Mouse (Mus musculus): ENCODE data around the gene Slc36a3. TPM values are rescaled to one million over a fixed set of nuclear protein-coding genes. Genes with fewer than 3 reads are reported as not detected.
A peak's percentile ranks its signal among the peaks of the same experiment; 100 is the strongest.

Gene Slc36a3
- polyA plus RNA-seq, 1 experiment from 2014 or later, result not detected

GRCm38 (mm10) chr11:55077331-55078231 is 73.9 kb downstream of the Slc36a3 start, which contains the start of gene Ccdc69:
Gene Ccdc69 (minus strand): TSS chr11:55078131.
- Histone ChIP-seq H3K27ac (peak within 1 kb of the TSS; percentile 78), H3K4me1 (replicated peaks) (peaks cover 22% of the 10 kb centered on the region), H3K27me3 (ENCODE audit: insufficient read depth, poor library complexity, severe bottlenecking) (peaks cover 41% of the 10 kb centered on the region), H3K9me3 (peaks cover 6% of the 10 kb centered on the region; the same call in 1 of the 2 replicates), H3K4me3 (peak within 1 kb of the TSS; percentile 60), H3K36me3 (no peaks in the 10 kb centered on the region)
- DNase-seq (ENCODE audit: low spot score), result peak; percentile 55
- under 1% methylated on average over 50 of the region's 50 CpGs for WGBS

GRCm38 (mm10) chr11:55076234-55076633 is 75.3 kb downstream of the Slc36a3 start:
- 87% methylated on average over 5 of the region's 5 CpGs for WGBS
- peaks cover 41% of the 10 kb centered on the region for H3K27me3 ChIP-seq (ENCODE audit: insufficient read depth, poor library complexity, severe bottlenecking)
- no peaks in the 10 kb centered on the region for H3K36me3 ChIP-seq
- DNase-seq (ENCODE audit: low spot score), result no peak
- H3K9me3 ChIP-seq, result peaks cover 6% of the 10 kb centered on the region; the same call in 1 of the 2 replicates
- H3K27ac ChIP-seq, result no peak overlapping the region
- H3K4me1 ChIP-seq (replicated peaks), result peaks cover 22% of the 10 kb centered on the region
- no peak overlapping the region for H3K4me3 ChIP-seq

GRCm38 (mm10) chr11:55075602-55076001 is 75.9 kb downstream of the Slc36a3 start:
- Histone ChIP-seq H3K36me3 (no peaks in the 10 kb centered on the region), H3K9me3 (peaks cover 6% of the 10 kb centered on the region; the same call in 1 of the 2 replicates), H3K4me3 (no peak overlapping the region), H3K27me3 (ENCODE audit: insufficient read depth, poor library complexity, severe bottlenecking) (peaks cover 41% of the 10 kb centered on the region), H3K4me1 (replicated peaks) (peaks cover 22% of the 10 kb centered on the region), H3K27ac (no peak overlapping the region)
- no peak for DNase-seq (ENCODE audit: low spot score)
- 78% methylated on average over 2 of the region's 2 CpGs for WGBS

Other genes with a start within 250 kb of the Slc36a3 start
- gene Gpx3, start 249.3 kb downstream of the Slc36a3 start, polyA plus RNA-seq (2016; fragmentation: Nextera tagmentation; extraction: Ambion mirVana), result 108 and 121 TPM in 2 replicates
- 14.2 and 14.7 TPM in 2 replicates for gene Tnip1, start 188.8 kb downstream of the Slc36a3 start, polyA plus RNA-seq (2016; fragmentation: Nextera tagmentation; extraction: Ambion mirVana)
- 61.0 and 68.8 TPM in 2 replicates for gene Anxa6, start 118.3 kb downstream of the Slc36a3 start, polyA plus RNA-seq (2016; fragmentation: Nextera tagmentation; extraction: Ambion mirVana)
- gene Ccdc69, start 73.6 kb downstream of the Slc36a3 start, polyA plus RNA-seq (2016; fragmentation: Nextera tagmentation; extraction: Ambion mirVana), result 0.25 and 0.56 TPM in 2 replicates
- gene Gm2a, start 53.6 kb downstream of the Slc36a3 start, polyA plus RNA-seq (2016; fragmentation: Nextera tagmentation; extraction: Ambion mirVana), result 10.7 and 13.0 TPM in 2 replicates
- gene Slc36a2, start 33.4 kb upstream of the Slc36a3 start, polyA plus RNA-seq (2016; fragmentation: Nextera tagmentation; extraction: Ambion mirVana), result 0.97 and 1.0 TPM in 2 replicates
- 1.6 TPM in 2 replicates for gene Slc36a1, start 52.6 kb upstream of the Slc36a3 start, polyA plus RNA-seq (2016; fragmentation: Nextera tagmentation; extraction: Ambion mirVana)
- gene Fat2, start 184.9 kb upstream of the Slc36a3 start, polyA plus RNA-seq (2016; fragmentation: Nextera tagmentation; extraction: Ambion mirVana), result 0.01 and 0.07 TPM in 2 replicates